Mouse (Mus musculus): ENCODE results near the gene Fcnb. TPM values are rescaled to one million over a fixed set of nuclear protein-coding genes. Genes with fewer than 3 reads are reported as not detected.

Gene Fcnb
- polyA plus RNA-seq, 1 experiment from 2014 or later, result 13.1 TPM

DNA sequence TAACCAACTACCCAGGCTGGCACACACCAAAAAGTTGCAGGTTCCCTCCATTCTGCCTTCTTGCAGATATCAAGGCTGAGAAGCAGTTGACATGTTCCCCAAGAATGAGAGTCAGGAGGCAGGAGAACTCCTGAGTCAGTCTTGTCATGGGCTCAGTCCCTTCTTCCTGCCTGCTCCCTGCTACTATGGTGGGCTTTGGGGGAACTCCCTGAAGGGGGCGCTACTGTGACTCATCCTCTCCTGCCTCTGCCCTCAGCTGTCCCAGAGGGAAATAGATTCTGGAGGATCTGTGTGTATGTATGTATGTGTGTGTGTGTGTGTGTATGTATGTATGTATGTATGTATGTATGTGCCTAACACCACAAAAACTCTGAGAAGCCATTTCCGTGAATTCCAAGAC lies 19.0 kb upstream of the Fcnb start:
- Histone ChIP-seq H3K4me1 (replicated peaks) (peaks cover 51% of the 10 kb centered on the region), H3K27ac (peak overlapping the region; percentile 35; the same call in 1 of the 2 replicates), H3K4me2 (no peak overlapping the region), H3K4me3 (replicated peaks) (no peak overlapping the region), H3K36me3 (no peaks in the 10 kb centered on the region), H3K27me3 (peaks cover 14% of the 10 kb centered on the region), H3K9ac (no peak overlapping the region), H3K9me3 (replicated peaks) (no peaks in the 10 kb centered on the region)
- ATAC-seq (ENCODE audit: low read depth) (no peak), DNase-seq (no peak)
- WGBS (ENCODE audit: insufficient replicate concordance), result 38% methylated on average over 2 of the region's 2 CpGs

DNA sequence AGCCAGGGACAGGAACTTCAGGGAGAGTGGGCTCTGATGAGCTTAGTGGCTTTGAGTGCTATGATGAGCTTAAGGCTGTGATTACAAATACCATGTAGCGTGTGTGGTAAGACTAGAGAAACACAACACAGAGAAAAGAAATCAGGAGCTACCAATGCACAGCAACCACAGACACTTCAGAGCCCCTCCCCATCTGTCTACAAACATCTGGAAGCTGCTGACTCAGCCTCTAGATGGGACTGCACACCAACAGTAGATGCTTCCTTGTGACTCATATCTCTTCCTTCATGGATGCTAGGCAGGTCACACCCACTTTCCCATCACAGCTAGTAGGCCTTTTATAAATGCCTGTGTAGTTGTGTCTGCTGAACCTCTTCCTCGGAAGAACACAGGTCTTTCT lies 17.2 kb upstream of the Fcnb start:
- Histone ChIP-seq H3K9ac (no peak overlapping the region), H3K4me3 (replicated peaks) (no peak overlapping the region), H3K27me3 (peaks cover 24% of the 10 kb centered on the region), H3K4me2 (no peak overlapping the region), H3K36me3 (no peaks in the 10 kb centered on the region), H3K27ac (peak overlapping the region; percentile 84), H3K4me1 (replicated peaks) (peaks cover 69% of the 10 kb centered on the region), H3K9me3 (replicated peaks) (no peaks in the 10 kb centered on the region)
- DNase-seq (peak; percentile 16), ATAC-seq (ENCODE audit: low read depth) (peak; percentile 49; the same call in 1 of the 2 replicates)
- 86% methylated on average over 2 of the region's 2 CpGs for WGBS (ENCODE audit: insufficient replicate concordance)

DNA sequence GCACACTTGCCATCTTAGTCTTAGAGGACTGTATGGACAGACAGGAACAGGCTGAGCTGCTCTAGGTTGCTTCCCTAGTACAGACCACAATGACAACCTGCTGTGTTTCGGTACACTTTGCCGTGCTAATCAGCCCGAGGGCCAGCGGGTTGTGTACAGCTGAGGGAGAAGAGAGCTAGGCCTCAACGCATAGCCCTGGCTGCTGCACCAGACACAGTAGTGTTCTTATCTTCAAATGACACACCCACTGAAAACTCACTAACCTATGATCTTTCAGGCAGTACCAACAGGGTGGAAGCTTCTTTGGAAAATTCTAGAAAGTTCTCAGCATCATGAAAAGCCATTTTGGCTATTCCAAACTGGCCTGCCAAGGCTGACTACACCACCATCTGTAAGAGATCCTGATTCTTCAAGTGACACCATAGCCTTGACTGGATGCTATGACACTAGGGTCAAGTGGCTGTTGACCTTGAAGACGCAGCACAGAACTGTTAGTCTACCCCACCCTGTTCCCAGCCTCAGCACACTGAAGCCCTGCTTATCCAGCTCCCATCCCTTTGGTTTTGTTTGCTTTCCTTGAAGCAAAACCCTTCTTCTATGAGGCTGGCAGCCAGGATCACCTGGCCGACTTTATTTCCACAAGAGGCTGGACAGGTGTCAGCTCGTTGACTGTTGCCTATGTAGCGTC lies 16.3 kb upstream of the Fcnb start:
- H3K9me3 ChIP-seq (replicated peaks), result no peaks in the 10 kb centered on the region
- peak; percentile 92 for ATAC-seq (ENCODE audit: low read depth)
- H3K27me3 ChIP-seq, result peaks cover 24% of the 10 kb centered on the region
- WGBS (ENCODE audit: insufficient replicate concordance), result 43% methylated on average over 9 of the region's 9 CpGs
- peaks cover 79% of the 10 kb centered on the region for H3K4me1 ChIP-seq (replicated peaks)
- peak overlapping the region; percentile 63 for H3K9ac ChIP-seq
- peak overlapping the region; percentile 84 for H3K27ac ChIP-seq
- DNase-seq, result peak; percentile 62
- peak overlapping the region; percentile 10 for H3K4me3 ChIP-seq (replicated peaks)
- H3K36me3 ChIP-seq, result no peaks in the 10 kb centered on the region
- H3K4me2 ChIP-seq, result peak overlapping the region; percentile 47

DNA sequence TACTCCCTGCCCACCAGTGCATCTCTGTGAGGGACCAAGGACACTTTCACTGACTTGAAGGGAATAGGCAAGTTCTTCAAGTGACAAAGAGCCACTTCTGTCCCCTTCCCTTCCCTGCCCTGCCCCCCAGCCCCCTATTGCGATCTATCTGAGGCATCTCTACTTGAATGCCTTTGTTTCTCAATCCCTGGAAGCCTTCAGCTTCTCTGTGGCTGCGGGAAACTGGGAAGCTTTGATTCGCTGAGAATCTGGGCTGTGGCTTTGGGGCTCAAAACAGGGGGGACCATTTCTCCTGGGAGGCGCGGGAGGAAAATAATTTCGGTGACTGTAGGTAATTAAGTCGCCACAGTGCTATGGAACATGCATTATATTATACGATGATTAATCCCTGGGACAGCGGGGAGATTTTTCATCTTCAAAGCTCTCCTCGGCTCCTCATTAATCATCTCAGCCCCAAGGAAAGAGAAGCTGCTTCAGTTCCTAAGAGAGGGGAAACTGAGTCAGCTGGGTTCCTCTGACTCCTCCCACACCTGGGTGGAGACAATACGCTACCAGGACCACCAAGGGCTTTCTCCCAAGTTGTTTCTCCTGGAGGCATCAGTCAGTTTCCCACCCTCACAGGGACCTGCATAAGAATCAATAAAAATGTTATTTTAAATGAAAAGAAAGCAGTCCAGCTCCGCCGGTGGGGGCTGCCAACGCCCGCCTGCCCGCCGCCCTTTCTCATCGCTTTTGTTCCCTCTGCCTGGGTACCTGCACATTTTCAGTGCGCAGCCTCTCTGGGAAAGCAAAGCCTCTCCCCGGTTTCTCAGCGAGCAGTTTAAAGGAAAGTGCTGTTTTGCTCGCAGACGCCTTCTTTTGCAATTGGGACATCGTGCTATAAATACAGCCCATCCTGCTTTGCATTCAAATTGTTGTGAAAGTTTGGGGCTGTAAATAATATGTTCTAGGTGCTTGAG lies 14.1 kb upstream of the Fcnb start:
- no peak overlapping the region for H3K27ac ChIP-seq
- no peak for DNase-seq
- 20% methylated on average over 24 of the region's 24 CpGs for WGBS (ENCODE audit: insufficient replicate concordance)
- no peaks in the 10 kb centered on the region for H3K9me3 ChIP-seq (replicated peaks)
- H3K36me3 ChIP-seq, result no peaks in the 10 kb centered on the region
- ATAC-seq (ENCODE audit: low read depth), result no peak
- peaks cover 87% of the 10 kb centered on the region for H3K4me1 ChIP-seq (replicated peaks)
- H3K4me2 ChIP-seq, result peak overlapping the region; percentile 38
- H3K9ac ChIP-seq, result peak overlapping the region; percentile 39; the same call in 1 of the 2 replicates
- 0 out of 2 replicates have a peak overlapping the region, but pooled peaks have one; percentile 4 for H3K4me3 ChIP-seq (replicated peaks)
- H3K27me3 ChIP-seq, result peaks cover 24% of the 10 kb centered on the region

DNA sequence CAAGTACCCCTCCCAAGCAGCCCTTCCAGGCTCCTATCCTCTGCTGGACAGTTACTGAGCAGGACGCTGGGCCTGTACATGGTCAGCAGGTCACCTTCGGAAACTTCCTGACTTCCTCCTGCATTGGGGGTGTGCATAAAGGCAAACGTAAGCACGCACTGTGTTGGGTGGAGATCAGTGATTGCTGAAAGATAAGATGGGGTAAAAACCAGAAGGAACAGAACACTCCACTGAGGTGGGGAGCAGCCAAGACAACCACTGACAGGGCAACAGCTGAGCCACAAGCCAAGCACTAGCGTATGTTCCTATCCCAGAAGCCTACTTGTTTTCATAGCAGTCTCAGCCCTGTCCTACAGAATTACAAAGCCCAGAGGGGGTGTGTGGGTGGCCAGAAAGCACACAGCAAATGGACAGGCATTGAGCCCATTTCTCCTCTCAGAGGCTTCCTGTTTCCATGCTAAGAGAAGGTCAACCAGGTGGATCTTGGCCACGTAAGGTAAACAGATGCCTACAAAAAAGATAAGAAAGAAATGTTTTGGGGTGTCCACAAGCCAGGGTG lies 12.1 kb upstream of the Fcnb start:
- 44% methylated on average over 6 of the region's 6 CpGs for whole genome bisulfite sequencing (ENCODE audit: insufficient replicate concordance)
- no peaks in the 10 kb centered on the region for H3K9me3 ChIP-seq (replicated peaks)
- peaks cover 24% of the 10 kb centered on the region for H3K27me3 ChIP-seq
- DNase-seq (no peak), ATAC-seq (ENCODE audit: low read depth) (no peak)
- no peaks in the 10 kb centered on the region for H3K36me3 ChIP-seq
- H3K27ac ChIP-seq, result peak overlapping the region; percentile 50
- peaks cover 88% of the 10 kb centered on the region for H3K4me1 ChIP-seq (replicated peaks)
- H3K4me3 ChIP-seq (replicated peaks), result no peak overlapping the region
- 0 out of 2 replicates have a peak overlapping the region, but pooled peaks have one; percentile 9 for H3K9ac ChIP-seq
- no peak overlapping the region for H3K4me2 ChIP-seq

DNA sequence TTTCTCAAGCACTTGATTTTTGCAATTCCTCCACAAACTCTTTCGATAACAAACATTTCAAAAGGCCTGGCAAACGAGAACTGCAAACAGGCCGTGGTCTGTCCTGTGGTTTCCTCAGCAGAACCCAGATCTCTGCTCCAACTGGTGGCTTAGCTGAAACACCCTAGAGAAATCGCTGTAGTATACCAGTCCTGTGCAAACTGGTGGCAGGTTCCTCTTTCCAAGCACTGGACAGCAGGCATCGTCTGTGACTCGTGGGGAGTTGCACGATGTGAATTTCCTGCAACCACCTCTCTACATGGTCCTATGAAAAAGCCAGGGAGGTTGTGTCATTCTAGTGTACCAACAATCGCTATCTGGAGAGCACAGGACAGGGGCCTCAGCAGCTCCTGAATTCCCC lies 7.4 kb upstream of the Fcnb start:
- no peak for DNase-seq

DNA sequence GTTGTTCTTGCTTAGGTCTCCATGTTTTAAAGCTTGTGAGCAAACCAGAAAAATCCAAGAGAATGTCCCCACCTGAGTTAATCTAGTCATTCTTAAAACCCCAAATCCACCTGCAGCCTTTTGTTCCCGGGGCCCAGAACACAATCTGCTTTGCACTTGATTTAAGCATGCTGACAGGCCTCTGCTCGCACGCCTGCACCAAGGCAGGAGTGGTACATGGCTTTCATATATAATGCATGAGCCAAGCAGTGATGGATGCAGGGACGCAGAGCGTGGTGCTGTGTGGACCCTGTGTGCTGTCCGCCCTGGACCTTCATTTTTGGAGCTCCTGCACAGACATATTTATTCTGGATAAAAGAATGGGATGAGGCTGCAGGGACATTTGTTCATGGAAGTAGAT lies 6.4 kb upstream of the Fcnb start:
- no peak overlapping the region for H3K27ac ChIP-seq
- ATAC-seq (ENCODE audit: low read depth), result no peak
- no peaks in the 10 kb centered on the region for H3K27me3 ChIP-seq
- WGBS (ENCODE audit: insufficient replicate concordance), result 82% methylated on average over 6 of the region's 6 CpGs
- H3K9me3 ChIP-seq (replicated peaks), result no peaks in the 10 kb centered on the region
- peaks cover 47% of the 10 kb centered on the region for H3K4me1 ChIP-seq (replicated peaks)
- no peak overlapping the region for H3K9ac ChIP-seq
- no peaks in the 10 kb centered on the region for H3K36me3 ChIP-seq
- DNase-seq, result no peak
- H3K4me3 ChIP-seq (replicated peaks), result no peak overlapping the region
- H3K4me2 ChIP-seq, result no peak overlapping the region

More for the DNA sequence above, 7.4 kb upstream of the Fcnb start:
- Histone ChIP-seq H3K4me1 (replicated peaks) (peaks cover 57% of the 10 kb centered on the region), H3K36me3 (no peaks in the 10 kb centered on the region), H3K4me2 (no peak overlapping the region), H3K9me3 (replicated peaks) (no peaks in the 10 kb centered on the region), H3K27me3 (no peaks in the 10 kb centered on the region), H3K4me3 (replicated peaks) (no peak overlapping the region), H3K9ac (no peak overlapping the region), H3K27ac (peak overlapping the region; percentile 48; the same call in 1 of the 2 replicates)
- no peak for ATAC-seq (ENCODE audit: low read depth)
- WGBS (ENCODE audit: insufficient replicate concordance), result 25% methylated on average over 8 of the region's 8 CpGs

DNA sequence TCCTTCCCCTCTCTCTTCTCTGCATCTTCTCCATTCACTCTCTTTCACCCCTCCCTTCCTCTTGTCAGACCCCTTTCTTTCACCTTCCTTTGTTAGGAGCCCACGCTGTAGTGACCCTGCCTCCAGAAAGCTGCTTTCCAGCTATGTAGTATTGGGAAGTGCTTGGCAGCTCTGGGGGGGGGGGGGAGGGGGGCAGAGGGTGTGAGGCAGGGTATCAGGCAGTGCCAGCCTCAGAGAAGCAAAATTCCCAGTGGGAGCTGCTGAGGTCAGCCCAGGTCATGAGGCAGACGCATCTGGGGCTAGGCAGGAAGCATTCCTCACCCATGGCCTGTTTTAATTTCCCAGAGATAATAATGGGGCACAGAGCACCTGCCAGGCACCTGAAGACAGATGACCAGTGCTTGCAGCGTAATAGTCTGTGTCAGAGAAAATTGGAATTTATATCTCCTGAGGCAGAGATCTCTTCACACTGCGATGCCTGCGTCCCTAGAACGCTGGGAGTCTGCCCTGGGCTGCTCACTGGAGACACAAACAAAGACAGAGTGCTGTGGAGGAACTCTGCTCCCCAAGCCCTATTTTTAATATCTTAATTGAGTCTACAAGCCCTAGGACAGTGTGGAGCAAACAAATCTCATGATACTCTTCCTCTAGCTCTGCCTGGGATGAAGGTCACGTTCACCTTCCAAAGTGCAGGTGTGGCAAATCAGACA lies 5.8 kb upstream of the Fcnb start:
- DNase-seq, result no peak
- Histone ChIP-seq H3K27ac (no peak overlapping the region), H3K4me3 (replicated peaks) (no peak overlapping the region), H3K4me2 (no peak overlapping the region), H3K4me1 (replicated peaks) (peaks cover 47% of the 10 kb centered on the region), H3K9me3 (replicated peaks) (no peaks in the 10 kb centered on the region), H3K27me3 (no peaks in the 10 kb centered on the region), H3K9ac (no peak overlapping the region), H3K36me3 (no peaks in the 10 kb centered on the region)
- no peak for ATAC-seq (ENCODE audit: low read depth)
- WGBS (ENCODE audit: insufficient replicate concordance), result 80% methylated on average over 7 of the region's 7 CpGs

DNA sequence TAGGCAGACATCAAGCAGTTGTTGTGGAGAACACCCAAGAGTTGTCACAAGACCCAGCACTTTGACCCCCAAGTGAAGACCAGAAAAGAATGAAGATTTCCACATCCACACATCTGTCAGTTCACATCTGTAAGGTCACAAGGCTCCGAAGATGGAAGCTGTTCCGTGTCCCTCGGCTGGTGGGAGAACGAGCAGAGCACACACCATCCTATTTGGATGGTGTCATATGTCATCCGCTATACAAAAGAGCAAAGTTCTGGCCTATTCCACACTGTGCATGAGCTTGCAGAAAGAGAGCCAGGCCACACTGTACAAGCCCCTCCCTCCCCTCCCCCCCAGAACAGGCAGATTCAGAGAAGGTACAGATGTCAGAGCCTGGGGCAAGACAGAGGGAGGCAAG lies 4.4 kb upstream of the Fcnb start:
- Histone ChIP-seq H3K4me3 (replicated peaks) (no peak overlapping the region), H3K27ac (no peak overlapping the region), H3K4me1 (replicated peaks) (peaks cover 50% of the 10 kb centered on the region), H3K9me3 (replicated peaks) (no peaks in the 10 kb centered on the region), H3K4me2 (no peak overlapping the region), H3K27me3 (no peaks in the 10 kb centered on the region), H3K36me3 (no peaks in the 10 kb centered on the region), H3K9ac (no peak overlapping the region; the same call in 1 of the 2 replicates)
- 80% methylated on average over 5 of the region's 5 CpGs for WGBS (ENCODE audit: insufficient replicate concordance)
- ATAC-seq (ENCODE audit: low read depth) (no peak), DNase-seq (no peak)

DNA sequence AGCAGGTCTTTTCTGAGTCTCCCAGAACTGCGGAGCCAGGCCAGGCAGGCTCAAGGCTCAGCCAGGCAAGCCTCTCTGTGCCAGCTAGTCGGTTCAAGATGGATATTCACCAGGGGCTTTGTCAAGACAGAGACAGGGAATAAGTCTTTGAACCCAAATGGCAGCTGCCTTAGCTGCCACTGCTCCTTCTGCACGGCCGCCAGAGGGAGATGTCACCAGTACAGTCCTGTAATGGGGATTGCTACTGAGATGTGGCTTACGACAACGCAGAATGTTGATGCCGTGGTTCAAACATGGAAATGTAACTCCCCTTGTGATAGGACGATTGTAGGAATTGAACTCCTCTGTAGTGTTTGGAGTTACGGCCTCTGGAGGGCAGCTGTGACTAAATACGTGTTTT lies 1.4 kb upstream of the Fcnb start:
- 74% methylated on average over 10 of the region's 10 CpGs for WGBS (ENCODE audit: insufficient replicate concordance)
- peak overlapping the region; percentile 47; the same call in 1 of the 2 replicates for H3K27ac ChIP-seq

More for the DNA sequence above, 1.4 kb upstream of the Fcnb start:
- H3K27me3 ChIP-seq, result no peaks in the 10 kb centered on the region
- peaks cover 45% of the 10 kb centered on the region for H3K4me1 ChIP-seq (replicated peaks)
- H3K9ac ChIP-seq, result no peak overlapping the region
- no peak overlapping the region for H3K4me2 ChIP-seq
- H3K36me3 ChIP-seq, result no peaks in the 10 kb centered on the region
- no peak overlapping the region for H3K4me3 ChIP-seq (replicated peaks)
- ATAC-seq (ENCODE audit: low read depth) (no peak), DNase-seq (no peak)
- no peaks in the 10 kb centered on the region for H3K9me3 ChIP-seq (replicated peaks)

Data from liver, embryonic 13.5 days (tissue).